Mouse (Mus musculus) limb, embryonic 14.5 days (tissue): Measurements from ENCODE around the gene Robo1. TPM values are rescaled to one million over a fixed set of nuclear protein-coding genes. Genes with fewer than 3 reads are reported as not detected.

Experiments
- ATAC-seq: fragments of 200-750 bp; cut with Nextera tagmentation; 2 replicates; pipeline ENCODE4 v1.8.0; 2017; ENCODE audit warnings: low read depth, moderate number of reproducible peaks, moderate TSS enrichment; ENCODE audit not compliant: low FRiP score
- DNase-seq: peaks from one replicate; pipeline ENCODE4 v3.0.0-alpha.2; 2015; ENCODE audit warnings: low spot score
- H3K27ac ChIP-seq: fragments of 300-500 bp; sonication (generic); replicated peaks from 2 replicates; pipeline ENCODE4 v1.5.1; 2014; ENCODE audit warnings: low read depth, mild to moderate bottlenecking, low read length, moderate library complexity, mixed read lengths
- H3K27me3 ChIP-seq: fragments of 300-500 bp; sonication (generic); 2 replicates; pipeline ENCODE4 v1.6.1; 2014; ENCODE audit warnings: low read length, mixed read lengths; ENCODE audit not compliant: control insufficient read depth, insufficient read depth
- H3K36me3 ChIP-seq: fragments of 300-500 bp; sonication (generic); 2 replicates; pipeline ENCODE4 v1.6.1; 2014; ENCODE audit warnings: mild to moderate bottlenecking, low read length, moderate library complexity, mixed read lengths; ENCODE audit not compliant: control insufficient read depth, insufficient read depth
- H3K4me1 ChIP-seq: fragments of 300-500 bp; sonication (generic); 2 replicates; pipeline ENCODE4 v1.6.1; 2014; ENCODE audit warnings: antibody characterized with exemption, low read length, mixed read lengths; ENCODE audit not compliant: control insufficient read depth, insufficient read depth
- H3K4me2 ChIP-seq: fragments of 300-500 bp; sonication (generic); replicated peaks from 2 replicates; pipeline ENCODE4 v1.6.1; 2014; ENCODE audit warnings: low read depth, mild to moderate bottlenecking, low read length, moderate library complexity; ENCODE audit not compliant: severe bottlenecking
- H3K4me3 ChIP-seq: fragments of 300-500 bp; sonication (generic); replicated peaks from 2 replicates; pipeline ENCODE4 v1.5.1; 2014; ENCODE audit warnings: low read length
- H3K9ac ChIP-seq: fragments of 300-500 bp; sonication (generic); 2 replicates; pipeline ENCODE4 v1.6.1; 2014; ENCODE audit warnings: mild to moderate bottlenecking, low read depth, low read length, moderate library complexity; ENCODE audit not compliant: severe bottlenecking
- H3K9me3 ChIP-seq: fragments of 300-500 bp; sonication (generic); 2 replicates; pipeline ENCODE4 v1.6.1; 2016; ENCODE audit warnings: low read length; ENCODE audit not compliant: control insufficient read depth
- POLR2A ChIP-seq: fragments of 200-500 bp; IDR thresholded peaks from 2 replicates; pipeline ENCODE4 v1.8.0; 2012; ENCODE audit warnings: inconsistent platforms, mild to moderate bottlenecking, moderate library complexity, borderline replicate concordance; ENCODE audit not compliant: insufficient read depth, insufficient read length; ENCODE audit errors: extremely low read depth
- WGBS: fragments of 180-500 bp; shearing (Covaris S2); extraction: QIAGEN DNeasy Blood & Tissue Kit; methylation state at CpG from one replicate; pipeline ENCODE4 v1.1.7; 2014; 5-methylcytosine and 5-hydroxymethylcytosine counted together
- polyA plus RNA-seq, 2 experiments: library from polyadenylated mRNA; depleted of rRNA in 1 of 2; stranded (reverse) in 1 of 2; unstranded in 1 of 2; fragments of >200 nt; fragmentation: Nextera tagmentation in 1 of 2; extraction: Ambion mirVana in 1 of 2; gene quantifications; 2 replicates each; pipeline versions ENCODE4 v1.2.1 to v1.2.3; 2012 to 2014

The Robo1 gene
- polyA plus RNA-seq, 2 experiments, result 41.2 to 44.9 TPM

DNA sequence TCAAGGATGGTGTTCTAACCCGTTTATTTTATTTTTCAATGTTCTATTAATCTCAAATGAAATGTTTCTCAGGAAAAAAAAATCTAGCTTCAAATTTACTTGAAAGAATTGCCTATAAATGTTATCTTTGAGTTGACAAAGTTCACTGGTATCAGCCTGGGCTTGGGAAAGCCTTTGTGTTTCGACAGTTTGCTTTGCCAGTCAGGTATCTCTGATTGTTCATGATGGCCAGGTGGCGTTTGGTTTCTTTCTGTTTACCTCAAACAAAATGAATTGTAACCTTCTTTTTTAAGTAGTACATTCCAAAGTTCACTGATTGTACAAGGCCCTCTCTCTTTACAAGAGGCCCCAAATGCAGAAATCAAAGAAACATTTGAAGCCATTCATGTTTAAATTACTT is 611.9 kb downstream of the Robo1 start:
- 68% methylated on average over 3 of the region's 3 CpGs for WGBS
- H3K36me3 ChIP-seq, result no peaks in the 10 kb centered on the region
- H3K27ac ChIP-seq, result no peak overlapping the region
- H3K9ac ChIP-seq, result no peak overlapping the region
- no peaks in the 10 kb centered on the region for H3K27me3 ChIP-seq
- DNase-seq, result no peak
- no peak for TF ChIP-seq POLR2A
- no peak for ATAC-seq
- no peaks in the 10 kb centered on the region for H3K9me3 ChIP-seq
- H3K4me1 ChIP-seq, result peaks cover 17% of the 10 kb centered on the region
- no peak overlapping the region for H3K4me2 ChIP-seq
- no peak overlapping the region for H3K4me3 ChIP-seq

DNA sequence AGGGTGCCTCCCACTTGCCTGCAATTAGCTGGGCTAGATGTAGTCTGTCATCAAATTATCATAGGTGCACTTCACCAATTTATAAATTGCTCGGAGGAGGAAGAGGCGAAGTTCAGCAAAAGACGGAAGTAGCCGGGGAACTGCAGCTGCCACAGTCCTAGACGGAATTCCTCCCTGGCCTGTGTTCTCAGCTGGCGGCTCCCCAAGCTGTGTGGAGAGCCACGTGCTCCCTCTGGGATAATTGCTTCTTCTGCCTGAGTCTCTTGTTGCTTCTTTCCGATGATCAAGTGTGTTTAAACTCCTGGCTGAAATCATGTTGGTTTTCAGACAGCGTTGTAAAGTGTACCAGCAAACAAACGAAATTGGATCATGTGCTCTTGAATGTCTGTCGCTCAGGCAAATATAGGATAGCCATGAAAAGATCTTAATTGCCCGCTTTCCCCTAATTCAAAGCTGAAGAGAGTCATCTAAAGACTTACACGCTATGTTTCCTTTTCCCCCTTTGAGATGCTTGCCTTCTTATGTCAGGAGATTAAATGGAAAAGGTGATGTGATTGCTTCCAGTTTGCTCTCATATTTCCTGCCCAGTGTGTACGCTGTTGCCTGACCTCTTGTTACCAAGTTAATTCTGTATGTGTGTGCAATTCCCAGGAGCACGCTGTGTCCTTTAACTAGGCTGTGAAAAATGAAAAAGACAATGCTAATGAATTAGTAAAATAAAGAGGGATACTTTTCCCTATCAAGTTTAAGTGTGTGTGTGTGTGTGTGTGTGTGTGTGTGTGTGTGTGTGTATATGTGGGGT is 616.5 kb downstream of the Robo1 start:
- Histone ChIP-seq H3K9ac (no peak overlapping the region), H3K4me1 (peaks cover 15% of the 10 kb centered on the region), H3K27me3 (no peaks in the 10 kb centered on the region), H3K36me3 (no peaks in the 10 kb centered on the region), H3K4me3 (peak overlapping the region; percentile 1; the same call in 1 of the 2 replicates), H3K9me3 (no peaks in the 10 kb centered on the region), H3K4me2 (peak overlapping the region; percentile 36), H3K27ac (no peak overlapping the region; the same call in 1 of the 2 replicates)
- TF ChIP-seq POLR2A, result no peak
- DNase-seq (peak; percentile 85), ATAC-seq (peak; percentile 79)
- WGBS, result 11% methylated on average over 15 of the region's 15 CpGs

DNA sequence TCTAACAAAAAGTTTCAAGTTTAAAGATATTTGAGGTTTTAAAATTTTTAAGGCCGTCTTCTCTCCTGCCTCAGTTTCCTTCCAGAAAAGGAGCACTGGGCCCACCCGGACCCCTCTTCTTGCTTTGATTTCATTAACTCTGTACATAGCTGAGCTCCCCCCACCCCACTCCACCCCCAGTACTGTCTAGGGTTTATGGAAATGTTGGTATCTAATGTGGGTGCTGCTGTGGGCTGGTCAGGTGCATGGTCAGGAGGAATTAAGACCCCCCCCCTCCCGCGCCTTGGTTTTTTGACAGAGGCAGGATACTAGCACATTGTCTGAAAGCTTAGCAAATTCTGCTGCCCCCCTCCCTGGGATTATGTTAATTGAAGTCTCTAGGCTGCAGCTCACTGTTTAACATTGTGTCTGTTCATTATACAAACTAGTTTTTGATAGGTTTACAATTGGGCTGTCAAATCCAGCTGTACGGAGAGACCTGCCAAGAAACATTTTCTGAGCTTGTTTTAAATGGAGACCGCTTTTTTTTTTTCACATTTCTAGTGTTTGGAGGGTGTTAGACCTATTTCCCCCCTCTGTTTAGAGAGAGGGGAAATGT is 620.5 kb downstream of the Robo1 start:
- no peak for DNase-seq
- no peak overlapping the region for H3K4me3 ChIP-seq
- H3K9ac ChIP-seq, result no peak overlapping the region
- ATAC-seq, result no peak
- no peaks in the 10 kb centered on the region for H3K27me3 ChIP-seq
- no peak overlapping the region for H3K4me2 ChIP-seq
- no peaks in the 10 kb centered on the region for H3K9me3 ChIP-seq
- H3K27ac ChIP-seq, result no peak overlapping the region
- H3K36me3 ChIP-seq, result peaks cover 3% of the 10 kb centered on the region
- TF ChIP-seq POLR2A, result no peak
- peaks cover 13% of the 10 kb centered on the region for H3K4me1 ChIP-seq
- WGBS, result 71% methylated on average over 6 of the region's 6 CpGs

DNA sequence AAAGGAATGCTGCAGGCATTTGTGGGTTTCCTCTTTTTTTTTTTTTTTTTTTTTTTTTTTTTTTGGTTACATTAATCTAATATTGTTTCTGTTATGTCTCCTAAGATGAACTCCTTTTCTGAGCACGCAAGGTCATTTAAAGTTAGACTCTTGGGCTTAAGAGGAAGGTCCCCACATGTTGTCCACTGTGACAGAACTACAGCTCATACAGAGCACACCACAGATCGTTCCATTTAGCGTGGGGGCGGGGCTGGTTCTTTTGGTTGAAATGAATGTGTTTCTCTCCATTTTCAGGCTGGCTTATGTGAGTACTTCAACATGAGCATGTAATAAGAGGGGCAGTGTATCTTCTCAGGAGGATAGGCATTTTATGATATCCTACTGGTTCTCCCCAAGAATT is 622.8 kb downstream of the Robo1 start:
- no peak overlapping the region for H3K27ac ChIP-seq
- no peak for ATAC-seq
- WGBS, result 74% methylated on average over 4 of the region's 4 CpGs
- H3K27me3 ChIP-seq, result no peaks in the 10 kb centered on the region
- H3K36me3 ChIP-seq, result peaks cover 9% of the 10 kb centered on the region
- no peaks in the 10 kb centered on the region for H3K9me3 ChIP-seq
- H3K9ac ChIP-seq, result no peak overlapping the region
- TF ChIP-seq POLR2A, result no peak
- no peak for DNase-seq
- H3K4me3 ChIP-seq, result no peak overlapping the region
- H3K4me1 ChIP-seq, result no peaks in the 10 kb centered on the region
- H3K4me2 ChIP-seq, result no peak overlapping the region

DNA sequence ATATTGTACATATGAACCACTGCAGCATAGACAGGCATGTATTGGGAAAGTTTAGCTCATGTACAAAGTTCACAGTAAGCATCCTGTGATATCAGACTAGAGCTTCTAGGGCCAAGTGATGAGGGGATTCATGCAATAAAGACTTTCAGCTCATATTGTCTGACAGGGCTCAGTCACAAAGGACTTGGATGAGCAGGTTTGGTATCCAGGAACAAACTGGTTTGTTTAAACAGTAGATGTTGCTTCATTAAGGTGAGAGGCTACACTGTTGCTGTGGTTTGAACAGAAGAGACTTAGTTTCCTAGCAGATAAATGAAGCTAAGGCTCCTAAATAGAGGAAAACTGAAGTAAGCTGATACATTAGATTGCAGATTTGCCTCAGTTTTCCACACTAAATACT is 626.8 kb downstream of the Robo1 start:
- no peaks in the 10 kb centered on the region for H3K27me3 ChIP-seq
- DNase-seq, result no peak

More for the DNA sequence above, 626.8 kb downstream of the Robo1 start:
- peaks cover 9% of the 10 kb centered on the region for H3K36me3 ChIP-seq
- H3K27ac ChIP-seq, result no peak overlapping the region
- H3K9me3 ChIP-seq, result no peaks in the 10 kb centered on the region
- TF ChIP-seq POLR2A, result no peak
- H3K9ac ChIP-seq, result no peak overlapping the region
- no peak overlapping the region for H3K4me2 ChIP-seq
- H3K4me3 ChIP-seq, result no peak overlapping the region
- H3K4me1 ChIP-seq, result 0 out of 2 replicates have a peak, but pooled peaks cover 4% of the 10 kb centered on the region
- no peak for ATAC-seq
